20 mouse cellular contexts compared by ENCODE assay signal in the genomic region with DNA sequence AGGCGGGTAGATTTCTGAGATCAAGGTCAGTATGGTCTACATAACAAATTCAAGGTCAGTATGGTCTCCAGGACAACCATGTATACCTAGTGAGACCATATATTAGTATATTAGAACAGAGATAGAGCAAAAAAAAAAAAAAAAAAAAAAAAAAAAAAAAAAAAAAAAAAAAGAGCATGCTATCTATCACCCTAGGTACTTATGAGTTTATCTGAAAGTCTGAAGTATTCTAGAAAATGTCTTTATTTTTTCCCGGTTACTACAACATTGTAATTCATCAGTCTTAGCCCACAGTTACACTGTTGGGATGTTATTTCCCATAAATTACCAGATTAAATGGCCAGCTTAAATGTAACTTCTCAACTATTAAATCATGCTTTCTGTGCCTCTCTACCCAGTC. TPM values are rescaled to one million over a fixed set of nuclear protein-coding genes. Genes with fewer than 3 reads are reported as not detected.
A peak's percentile ranks its signal among the peaks of the same experiment; 100 is the strongest.
DNase-seq lines count a peak whose midpoint lies in the region; ATAC-seq and TF ChIP-seq lines count a peak whose summit lies in the region.
"Had no signal": no experiment of that assay in that cellular context is flagged by ENCODE, and none has a peak within 500 bp of the region (broad histone marks: within the 10 kb centered on the region; RNA-seq: fewer than 3 reads in every experiment).

No protein-coding gene starts in this region.

- no peak for TF ChIP-seq POLR2A in MEL (IDR thresholded peaks at IDR 0.05; ENCODE audit: control insufficient read depth in 1 of 2, insufficient read depth in 1 of 2, low read depth in 1 of 2, low read length in 2 of 2, poor library complexity in 1 of 2)

- H3K9me3 ChIP-seq in liver, embryonic 13.5 days (replicated peaks), result no peaks in the 10 kb centered on the region
- H3K9me3 ChIP-seq in liver, embryonic 11.5 days (ENCODE audit: control insufficient read depth, low read length), result no peaks in the 10 kb centered on the region
- no peaks in the 10 kb centered on the region for H3K9me3 ChIP-seq in midbrain, embryonic 11.5 days (ENCODE audit: control insufficient read depth, low read length)
- H3K9me3 ChIP-seq in midbrain, embryonic 14.5 days (ENCODE audit: control insufficient read depth, low read length), result no peaks in the 10 kb centered on the region
- H3K9me3 ChIP-seq in MEL (replicated peaks; ENCODE audit: insufficient read depth, low read length), result no peaks in the 10 kb centered on the region
- H3K9me3 ChIP-seq: embryonic facial prominence, embryonic 10.5 days; embryonic facial prominence, embryonic 12.5 days; forebrain, embryonic 13.5 days; forebrain, embryonic 15.5 days; G1E had no signal

- TF ChIP-seq EP300 in MEL (IDR thresholded peaks at IDR 0.05; ENCODE audit: low read depth in 1 of 2, low read length in 2 of 2), result no peak; a peak in 1 of 4 replicates

- ATAC-seq in liver, embryonic 13.5 days (ENCODE audit: low read depth), result no peak
- ATAC-seq in liver, embryonic 11.5 days (replicated peaks; ENCODE audit: low FRiP score), result no peak
- no peak for ATAC-seq in midbrain, embryonic 11.5 days (ENCODE audit: low FRiP score)
- no peak for ATAC-seq in midbrain, embryonic 14.5 days (ENCODE audit: low FRiP score, low TSS enrichment)
- ATAC-seq: forebrain, embryonic 13.5 days; forebrain, embryonic 15.5 days; forebrain, postnatal 0 days had no signal

- H3K4me1 ChIP-seq in liver, embryonic 13.5 days (replicated peaks), result peaks cover 51% of the 10 kb centered on the region
- H3K4me1 ChIP-seq in liver, embryonic 11.5 days (replicated peaks; ENCODE audit: control insufficient read depth, insufficient read depth, low read length), result peaks cover 16% of the 10 kb centered on the region
- H3K4me1 ChIP-seq in midbrain, embryonic 11.5 days (ENCODE audit: control insufficient read depth, insufficient read depth, low read length), result no peaks in the 10 kb centered on the region; the same call in 1 of the 2 replicates
- H3K4me1 ChIP-seq in midbrain, embryonic 14.5 days (ENCODE audit: control insufficient read depth, insufficient read depth, low read length), result no peaks in the 10 kb centered on the region; the same call in 1 of the 2 replicates
- peaks cover 14% of the 10 kb centered on the region in 2 experiments for H3K4me1 ChIP-seq in MEL (ENCODE audit: control insufficient read depth in 1 of 2, insufficient read depth in 2 of 2, low read length in 2 of 2)
- H3K4me1 ChIP-seq: embryonic facial prominence, embryonic 10.5 days had no signal

- H3K79me2 ChIP-seq in MEL (ENCODE audit: control insufficient read depth, insufficient read depth, low read length, poor library complexity), result peaks cover 8% of the 10 kb centered on the region; the same call in 1 of the 2 replicates

- H3K27me3 ChIP-seq in liver, embryonic 13.5 days, result no peaks in the 10 kb centered on the region
- no peaks in the 10 kb centered on the region for H3K27me3 ChIP-seq in liver, embryonic 11.5 days (replicated peaks; ENCODE audit: control insufficient read depth, insufficient read depth, low read length)
- no peaks in the 10 kb centered on the region for H3K27me3 ChIP-seq in midbrain, embryonic 11.5 days (ENCODE audit: control insufficient read depth, insufficient read depth, low read length)
- no peaks in the 10 kb centered on the region for H3K27me3 ChIP-seq in midbrain, embryonic 14.5 days (ENCODE audit: control insufficient read depth, insufficient read depth, low read length)
- no peaks in the 10 kb centered on the region for H3K27me3 ChIP-seq in MEL (ENCODE audit: control insufficient read depth in 1 of 2, insufficient read depth in 2 of 2, low read length in 2 of 2)
- H3K27me3 ChIP-seq: embryonic facial prominence, embryonic 12.5 days; forebrain, embryonic 13.5 days; forebrain, embryonic 15.5 days had no signal

- no peak for TF ChIP-seq RAD21 in MEL (IDR thresholded peaks at IDR 0.05; ENCODE audit: low read depth, low read length)

- H3K27ac ChIP-seq in liver, embryonic 13.5 days, result peak overlapping the region; percentile 79; the same call in 1 of the 2 replicates
- H3K27ac ChIP-seq in liver, embryonic 11.5 days (ENCODE audit: low read depth, low read length), result no peak overlapping the region
- H3K27ac ChIP-seq in midbrain, embryonic 11.5 days (ENCODE audit: low read depth, low read length), result no peak overlapping the region
- no peak overlapping the region for H3K27ac ChIP-seq in midbrain, embryonic 14.5 days (replicated peaks; ENCODE audit: low read depth, low read length)
- no peak overlapping the region for H3K27ac ChIP-seq in MEL (ENCODE audit: control insufficient read depth, low read depth, low read length)
- H3K27ac ChIP-seq: embryonic facial prominence, embryonic 10.5 days; embryonic facial prominence, embryonic 12.5 days; forebrain, embryonic 13.5 days; forebrain, embryonic 15.5 days had no signal

- no peak overlapping the region for H3K4me2 ChIP-seq in liver, embryonic 13.5 days
- no peak overlapping the region for H3K4me2 ChIP-seq in liver, embryonic 11.5 days
- no peak overlapping the region for H3K4me2 ChIP-seq in midbrain, embryonic 11.5 days
- H3K4me2 ChIP-seq in midbrain, embryonic 14.5 days (ENCODE audit: low read length), result no peak overlapping the region
- H3K4me2 ChIP-seq: embryonic facial prominence, embryonic 12.5 days; forebrain, embryonic 13.5 days; forebrain, embryonic 15.5 days had no signal

- H3K4me3 ChIP-seq in liver, embryonic 13.5 days (replicated peaks), result no peak overlapping the region
- no peak overlapping the region for H3K4me3 ChIP-seq in liver, embryonic 11.5 days (ENCODE audit: low read depth, low read length)
- H3K4me3 ChIP-seq in midbrain, embryonic 11.5 days (ENCODE audit: low read depth, low read length), result no peak overlapping the region
- H3K4me3 ChIP-seq in midbrain, embryonic 14.5 days (replicated peaks; ENCODE audit: low read depth, low read length), result no peak overlapping the region
- no peak overlapping the region for H3K4me3 ChIP-seq in MEL (ENCODE audit: control insufficient read depth in 1 of 2, insufficient read depth in 1 of 2, low read depth in 2 of 2, low read length in 2 of 2)
- H3K4me3 ChIP-seq: embryonic facial prominence, embryonic 10.5 days; embryonic facial prominence, embryonic 12.5 days; forebrain, embryonic 13.5 days; forebrain, embryonic 15.5 days had no signal

- DNase-seq in liver, embryonic 13.5 days, result no peak
- no peak for DNase-seq in liver, embryonic 11.5 days (ENCODE audit: low spot score)
- peak; percentile 73 for DNase-seq in midbrain, embryonic 11.5 days (ENCODE audit: low spot score, missing footprints)
- DNase-seq in midbrain, embryonic 14.5 days, result no peak
- no peak for DNase-seq in MEL (ENCODE audit: low read depth, low spot score)
- no peak for DNase-seq in adrenal gland, postnatal 25 days
- DNase-seq: adrenal gland, adult 2 months; adrenal gland, postnatal 10 days; adrenal gland, postnatal 36 days; cerebellum, adult 11-12 months; cerebellum, adult 2 months; cerebellum, adult 9-10 months; cerebellum, postnatal 10 days; cerebellum, postnatal 25 days; forebrain, postnatal 0 days had no signal

- no peak for TF ChIP-seq CTCF in MEL (IDR thresholded peaks at IDR 0.05 in 2 of 3, conservative IDR thresholded peaks at IDR 0.05 in 1 of 3; ENCODE audit: control insufficient read depth in 1 of 3, insufficient read depth in 1 of 3, low read depth in 2 of 3, low read length in 3 of 3, poor library complexity in 1 of 3, severe bottlenecking in 1 of 3)

- no peak overlapping the region for H3K9ac ChIP-seq in liver, embryonic 13.5 days
- H3K9ac ChIP-seq in liver, embryonic 11.5 days (ENCODE audit: low read depth, low read length), result no peak overlapping the region
- no peak overlapping the region for H3K9ac ChIP-seq in midbrain, embryonic 11.5 days (ENCODE audit: low read length)
- H3K9ac ChIP-seq in midbrain, embryonic 14.5 days (replicated peaks; ENCODE audit: low read length), result no peak overlapping the region
- no peak overlapping the region for H3K9ac ChIP-seq in MEL (ENCODE audit: control insufficient read depth, low read depth, low read length, poor library complexity, severe bottlenecking)
- H3K9ac ChIP-seq: embryonic facial prominence, embryonic 12.5 days; forebrain, embryonic 13.5 days; forebrain, embryonic 15.5 days; forebrain, postnatal 0 days had no signal

- peaks cover 33% of the 10 kb centered on the region for H3K36me3 ChIP-seq in liver, embryonic 13.5 days
- peaks cover 10% of the 10 kb centered on the region for H3K36me3 ChIP-seq in liver, embryonic 11.5 days (ENCODE audit: control insufficient read depth, insufficient read depth, low read length)
- H3K36me3 ChIP-seq in midbrain, embryonic 11.5 days (ENCODE audit: control insufficient read depth, insufficient read depth, low read length), result peaks cover 16% of the 10 kb centered on the region
- peaks cover 33% of the 10 kb centered on the region for H3K36me3 ChIP-seq in midbrain, embryonic 14.5 days (ENCODE audit: control insufficient read depth, insufficient read depth, low read length)
- H3K36me3 ChIP-seq in MEL (ENCODE audit: control insufficient read depth in 1 of 2, insufficient read depth in 2 of 2, low read length in 2 of 2), result peaks cover 7 to 36% of the 10 kb centered on the region in 2 experiments

- 63% methylated on average over 2 of the region's 2 CpGs for WGBS in liver, embryonic 13.5 days (ENCODE audit: insufficient replicate concordance)
- WGBS in liver, embryonic 11.5 days, result 84% methylated on average over 2 of the region's 2 CpGs
- 94% methylated on average over 2 of the region's 2 CpGs for WGBS in midbrain, embryonic 11.5 days
- 96% methylated on average over 2 of the region's 2 CpGs for WGBS in midbrain, embryonic 14.5 days

TF ChIP-seq in MEL, 35 proteins besides CTCF, POLR2A, EP300 and RAD21:
- peak; percentile 92 for TF ChIP-seq ZNF384 (IDR thresholded peaks at IDR 0.05; ENCODE audit: low read depth, low read length)
- no peak for TF ChIP-seq ZKSCAN1 (IDR thresholded peaks at IDR 0.05; ENCODE audit: low read depth, low read length)
- no peak for TF ChIP-seq MAZ (IDR thresholded peaks at IDR 0.05; ENCODE audit: low read depth, low read length)

RNA-seq across cellular contexts. Expression of a gene that starts 5.9 kb away (rescaled TPM):
- 33.3 and 38.7 TPM in 2 replicates for polyA plus RNA-seq in liver, embryonic 13.5 days (2015; fragmentation: Nextera tagmentation; extraction: Ambion mirVana)
- polyA plus RNA-seq in liver, embryonic 11.5 days (2014; fragmentation: Nextera tagmentation; extraction: Ambion mirVana), result 51.3 and 57.5 TPM in 2 replicates
- polyA plus RNA-seq in midbrain, embryonic 11.5 days (2014; fragmentation: Nextera tagmentation; extraction: Ambion mirVana), result 88.8 and 96.0 TPM in 2 replicates
- 46.2 and 70.8 TPM in 2 replicates for polyA plus RNA-seq in midbrain, embryonic 14.5 days (2014; fragmentation: Nextera tagmentation; extraction: Ambion mirVana)
- total RNA-seq in MEL (2012; rRNA removed), result 4.3 and 7.2 TPM in 2 replicates
- 1 to 10 TPM in 1 of 2 experiments, not detected in 1; 8.8 TPM for polyA plus RNA-seq in MEL (2012; ENCODE audit: insufficient read depth in 1 of 2, insufficient read length in 2 of 2, low read depth in 1 of 2, low replicate concordance in 2 of 2, missing spikeins in 1 of 2)
- 121 and 130 TPM in 2 replicates for total RNA-seq in adrenal gland, postnatal 25 days (2021)
